Mouse (Mus musculus) NIH3T3 (cell line): Measurements from ENCODE around the gene Vmn1r60.
A peak's percentile ranks its signal among the peaks of the same experiment; 100 is the strongest.
"Not testable (repeated sequence)": the region's sequence is repeated elsewhere in the genome, so short reads cannot be mapped to it uniquely, and the experiment has no call there.

ENCODE experiments used
- DNase-seq: peaks from one replicate; pipeline ENCODE4 v3.0.0-alpha.2; 2012; ENCODE audit warnings: low read depth

Gene Vmn1r60

GRCm38 (mm10) chr7:5547217-5547616 is at the start of gene Vmn1r60:
Gene Vmn1r60, minus strand, starts transcription at chr7:5547317.
- DNase-seq, result not testable (repeated sequence)

- peak; percentile 74 for DNase-seq
Measured at GRCm38 (mm10) chr7:5540770-5541436, 6.2 kb downstream of the Vmn1r60 start.

- DNase-seq, result not testable (repeated sequence)
Measured at GRCm38 (mm10) chr7:5493856-5494255, 53.3 kb downstream of the Vmn1r60 start, which contains the start of gene Vmn2r28. Gene Vmn2r28, minus strand, starts transcription at chr7:5493956.
